Mouse (Mus musculus): ENCODE data around the gene Wap.

Gene Wap

GRCm38 (mm10) chr11:6597523-6597922, 40.9 kb downstream of the Wap start:
- DNase-seq (ENCODE audit: low spot score in 2 of 2): no peak

- DNase-seq (ENCODE audit: low spot score in 2 of 2): no peak
Observed at GRCm38 (mm10) chr11:6596616-6597015, 41.8 kb downstream of the Wap start.

- no peak for DNase-seq (ENCODE audit: low spot score in 2 of 2)
Observed at GRCm38 (mm10) chr11:6596205-6596604, 42.2 kb downstream of the Wap start.

- DNase-seq (ENCODE audit: low spot score in 2 of 2): no peak
Observed at GRCm38 (mm10) chr11:6595339-6595738, 43.1 kb downstream of the Wap start.

GRCm38 (mm10) chr11:6594845-6595244, 43.6 kb downstream of the Wap start:
- DNase-seq (ENCODE audit: low spot score in 2 of 2): no peak

GRCm38 (mm10) chr11:6593406-6593805, 45.0 kb downstream of the Wap start:
- no peak for DNase-seq (ENCODE audit: low spot score in 2 of 2)

- DNase-seq (ENCODE audit: low spot score in 2 of 2): no peak
Observed at GRCm38 (mm10) chr11:6590933-6591675, 47.3 kb downstream of the Wap start.

- DNase-seq (ENCODE audit: low spot score in 2 of 2): no peak
Observed at GRCm38 (mm10) chr11:6589838-6590237, 48.6 kb downstream of the Wap start.

GRCm38 (mm10) chr11:6588295-6588694, 50.1 kb downstream of the Wap start:
- DNase-seq (ENCODE audit: low spot score in 2 of 2): no peak

- no peak for DNase-seq (ENCODE audit: low spot score in 2 of 2)
Observed at GRCm38 (mm10) chr11:6587249-6587940, 51.0 kb downstream of the Wap start.

- no peak for DNase-seq (ENCODE audit: low spot score in 2 of 2)
Observed at GRCm38 (mm10) chr11:6586660-6587059, 51.8 kb downstream of the Wap start.

GRCm38 (mm10) chr11:6585748-6586147, 52.7 kb downstream of the Wap start:
- DNase-seq (ENCODE audit: low spot score in 2 of 2): no peak

All from urinary bladder, postnatal 4 days (tissue).